Mouse (Mus musculus): ENCODE data around the gene Mapk6.

DNA sequence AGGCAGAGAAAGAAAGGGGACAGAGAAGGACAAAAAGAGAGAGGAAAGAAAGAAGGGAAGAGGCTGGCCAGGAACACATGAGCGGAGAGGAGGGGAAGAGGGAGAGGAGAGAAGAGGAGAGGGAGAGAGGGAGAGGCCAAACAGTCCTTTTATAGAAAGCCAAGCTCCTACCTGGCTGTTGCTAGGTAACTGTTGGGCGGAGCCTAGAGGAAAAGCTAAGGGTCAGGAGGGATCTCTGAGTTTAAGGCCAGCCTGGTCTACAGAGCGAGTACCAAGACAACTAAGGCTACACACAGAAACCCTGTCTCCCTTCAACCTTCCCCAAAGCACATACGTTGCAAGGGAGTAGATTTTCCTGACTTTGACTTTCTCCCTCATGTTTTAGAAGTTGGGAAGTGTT is 25.5 kb upstream of the Mapk6 start:
- no peak for TF ChIP-seq CTCF (IDR thresholded peaks at IDR 0.05; ENCODE audit: low read depth)
- no peak for TF ChIP-seq EP300 (IDR thresholded peaks at IDR 0.05; ENCODE audit: low read depth)
